Mouse (Mus musculus): ENCODE results near the gene Stkld1.
"Not testable (repeated sequence)": the region's sequence is repeated elsewhere in the genome, so short reads cannot be mapped to it uniquely, and the experiment has no call there.

The Stkld1 gene

GRCm38 (mm10) chr2:26933304-26934055 lies at the start of gene Stkld1, which contains the start of gene Surf4:
TSS of gene Stkld1 (plus strand) at chr2:26934047.
TSS of gene Surf4 (minus strand) at chr2:26933928.
- DNase-seq (ENCODE audit: low read depth in 1 of 2, low spot score in 2 of 2): peak; percentile 71 to 83

- DNase-seq (ENCODE audit: low read depth in 1 of 2, low spot score in 2 of 2): not testable (repeated sequence)
These were observed 48.3 kb upstream of the Stkld1 start for GRCm38 (mm10) chr2:26885541-26885940.

- not testable (repeated sequence) for DNase-seq (ENCODE audit: low read depth in 1 of 2, low spot score in 2 of 2)
These were observed 47.7 kb upstream of the Stkld1 start for GRCm38 (mm10) chr2:26886170-26886569.

GRCm38 (mm10) chr2:26895898-26896297 lies 37.9 kb upstream of the Stkld1 start:
- DNase-seq (ENCODE audit: low read depth in 1 of 2, low spot score in 2 of 2): no peak

GRCm38 (mm10) chr2:26900731-26901130 lies 33.1 kb upstream of the Stkld1 start:
- no peak for DNase-seq (ENCODE audit: low read depth in 1 of 2, low spot score in 2 of 2)

- DNase-seq (ENCODE audit: low read depth in 1 of 2, low spot score in 2 of 2): no peak
These were observed 31.9 kb upstream of the Stkld1 start for GRCm38 (mm10) chr2:26901834-26902400.

- peak; percentile 79 to 84 for DNase-seq (ENCODE audit: low read depth in 1 of 2, low spot score in 2 of 2)
These were observed 31.2 kb upstream of the Stkld1 start, which contains the start of gene Surf6 for GRCm38 (mm10) chr2:26902467-26903220. TSS of gene Surf6 (minus strand) at chr2:26902879.

- no peak for DNase-seq (ENCODE audit: low read depth in 1 of 2, low spot score in 2 of 2)
These were observed 30.5 kb upstream of the Stkld1 start for GRCm38 (mm10) chr2:26903311-26903710.

GRCm38 (mm10) chr2:26905936-26906335 lies 27.9 kb upstream of the Stkld1 start:
- no peak for DNase-seq (ENCODE audit: low read depth in 1 of 2, low spot score in 2 of 2)

GRCm38 (mm10) chr2:26906431-26906830 lies 27.4 kb upstream of the Stkld1 start:
- DNase-seq (ENCODE audit: low read depth in 1 of 2, low spot score in 2 of 2): no peak

GRCm38 (mm10) chr2:26907109-26907508 lies 26.7 kb upstream of the Stkld1 start:
- no peak for DNase-seq (ENCODE audit: low read depth in 1 of 2, low spot score in 2 of 2)

- DNase-seq (ENCODE audit: low read depth in 1 of 2, low spot score in 2 of 2): no peak
These were observed 25.0 kb upstream of the Stkld1 start for GRCm38 (mm10) chr2:26908710-26909386.

GRCm38 (mm10) chr2:26909387-26909784 lies 24.5 kb upstream of the Stkld1 start:
- DNase-seq (ENCODE audit: low read depth in 1 of 2, low spot score in 2 of 2): no peak

GRCm38 (mm10) chr2:26910124-26910993 lies 23.5 kb upstream of the Stkld1 start, which contains the start of the genes Med22 and Rpl7a:
TSS of gene Med22 (minus strand) at chr2:26910677.
TSS of gene Rpl7a (plus strand) at chr2:26910764.
- peak; percentile 96 to 99 for DNase-seq (ENCODE audit: low read depth in 1 of 2, low spot score in 2 of 2)

- no peak for DNase-seq (ENCODE audit: low read depth in 1 of 2, low spot score in 2 of 2)
These were observed 22.7 kb upstream of the Stkld1 start for GRCm38 (mm10) chr2:26910994-26911765.

GRCm38 (mm10) chr2:26912253-26912770 lies 21.5 kb upstream of the Stkld1 start:
- DNase-seq (ENCODE audit: low read depth in 1 of 2, low spot score in 2 of 2): no peak

- DNase-seq (ENCODE audit: low read depth in 1 of 2, low spot score in 2 of 2): no peak
These were observed 20.3 kb upstream of the Stkld1 start for GRCm38 (mm10) chr2:26913416-26914147.

GRCm38 (mm10) chr2:26914148-26914941 lies 19.5 kb upstream of the Stkld1 start:
- DNase-seq (ENCODE audit: low read depth in 1 of 2, low spot score in 2 of 2): no peak
